Mouse (Mus musculus) heart, postnatal 0 days (tissue): ENCODE data around the gene Fer.

ENCODE experiments used
- CTCF ChIP-seq: IDR thresholded peaks from 2 replicates; pipeline ENCODE4 v1.5.1; 2016; ENCODE audit warnings: antibody characterized with exemption, control low read depth, low read depth
- EP300 ChIP-seq: IDR thresholded peaks from 2 replicates; pipeline ENCODE4 v1.6.1; 2016; ENCODE audit warnings: antibody characterized with exemption, low read depth

DNA sequence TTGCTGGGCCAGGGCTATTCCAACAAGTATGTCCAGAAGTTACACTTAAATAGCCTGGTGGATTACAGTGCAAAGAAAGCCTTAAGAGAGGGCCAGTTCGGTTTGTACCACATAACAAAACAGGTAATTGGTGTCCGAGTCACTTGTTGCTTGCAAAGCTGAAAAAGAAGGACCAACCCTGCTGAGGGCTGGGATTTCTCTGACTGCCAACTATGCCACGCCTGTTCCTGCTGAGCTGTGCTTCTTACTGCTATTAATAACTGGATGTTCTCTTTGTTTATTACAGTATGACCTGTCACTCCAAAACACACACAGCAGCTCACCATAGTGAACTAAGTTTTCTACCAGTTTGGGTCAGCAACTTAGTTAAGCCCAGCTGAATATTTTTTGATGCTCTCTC lies 260.9 kb downstream of the Fer start:
- no peak for TF ChIP-seq CTCF
- no peak for TF ChIP-seq EP300
